Mouse (Mus musculus) spleen, adult 12 weeks (tissue): ENCODE measurements around the gene Cdkal1.

Experiments
- DNase-seq: peaks from one replicate; pipeline ENCODE4 v3.0.0; 2022; ENCODE audit warnings: low spot score

The Cdkal1 gene

DNA sequence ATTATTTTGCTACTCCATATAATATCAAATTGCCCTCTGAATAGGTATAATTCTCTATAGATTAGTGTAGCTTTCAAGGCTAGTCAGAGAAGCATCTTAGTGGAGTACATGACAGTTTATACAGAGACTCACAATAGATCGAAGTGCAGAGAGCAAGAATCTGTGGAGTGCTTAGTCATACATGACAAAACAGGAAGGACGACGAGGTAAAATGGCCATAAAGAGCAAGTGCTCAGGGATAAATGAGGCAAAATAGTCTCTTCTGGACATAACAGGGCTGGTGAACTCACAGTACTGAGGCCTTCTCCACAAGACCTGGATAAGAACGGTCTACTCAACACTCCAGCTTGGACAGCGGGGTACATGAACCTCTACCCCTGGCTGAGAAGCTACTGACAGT lies 155.6 kb downstream of the Cdkal1 start:
- no peak for DNase-seq

DNA sequence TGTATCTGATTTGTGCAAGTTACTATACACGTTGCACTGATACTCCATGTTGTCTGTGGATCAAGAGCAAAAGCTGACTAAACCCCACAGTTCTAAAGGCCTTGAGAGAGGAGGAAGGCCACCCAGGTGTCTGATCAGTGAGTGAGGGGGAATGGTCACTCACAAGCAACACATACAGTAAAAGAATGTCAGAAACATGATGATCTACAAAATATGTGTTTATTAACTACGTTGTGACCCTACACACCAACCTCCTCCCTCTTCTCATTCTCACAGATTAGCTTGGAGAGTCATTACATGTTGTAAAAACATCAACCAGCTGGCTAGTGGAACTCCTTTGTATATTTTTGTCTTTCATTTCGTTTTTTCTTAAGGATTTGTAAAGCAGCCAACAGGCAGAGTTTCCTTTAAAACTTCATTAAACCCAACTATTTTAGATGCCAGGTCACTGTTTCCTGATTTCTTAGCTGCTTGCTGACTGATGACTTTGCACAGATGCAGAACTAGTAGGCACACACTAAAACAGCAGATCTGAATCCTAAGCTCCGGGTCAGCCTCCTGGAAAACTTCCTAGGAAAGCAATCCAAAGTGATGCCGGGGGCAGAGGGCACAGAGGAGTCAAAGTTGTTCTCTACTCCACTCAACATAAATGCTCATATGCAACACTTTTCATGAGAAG lies 157.0 kb downstream of the Cdkal1 start:
- DNase-seq = no peak

DNA sequence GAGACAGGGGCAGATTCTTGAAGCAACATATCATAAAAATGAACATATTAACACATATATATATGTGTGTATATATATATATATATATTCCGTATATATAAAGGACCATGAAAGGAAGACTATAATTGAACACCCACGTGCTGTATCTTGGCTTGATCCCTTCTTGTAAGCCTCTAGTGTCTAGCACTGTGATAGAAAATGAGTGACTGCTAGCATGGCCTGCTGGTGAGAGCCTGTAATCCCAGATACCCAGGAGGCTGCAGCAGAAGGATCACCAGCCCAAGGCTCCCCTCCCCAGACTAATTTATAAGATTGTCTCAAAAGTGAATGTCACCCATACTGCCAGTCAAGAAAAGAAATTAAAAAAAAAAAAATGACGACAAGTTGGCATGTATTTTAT lies 158.2 kb downstream of the Cdkal1 start:
- no peak for DNase-seq

DNA sequence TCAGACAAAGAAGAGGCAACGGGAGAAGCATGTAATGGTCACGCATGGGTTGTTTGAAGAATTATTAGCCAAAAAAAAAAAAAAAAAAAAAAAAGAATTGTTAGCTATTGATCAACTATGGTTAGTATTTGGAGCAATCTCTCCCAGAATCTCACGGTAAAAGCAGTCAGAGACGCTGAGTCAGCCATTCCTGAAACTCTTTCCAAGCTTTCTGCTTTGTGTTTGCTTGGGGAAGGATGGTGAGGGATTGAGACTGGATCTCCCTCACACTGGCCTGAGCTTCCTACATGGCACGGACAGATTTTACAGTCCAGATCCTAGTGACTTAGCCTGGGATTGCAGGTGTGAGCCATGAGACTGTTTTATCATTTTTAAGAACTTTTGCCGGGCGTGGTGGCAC lies 164.7 kb downstream of the Cdkal1 start:
- no peak for DNase-seq

DNA sequence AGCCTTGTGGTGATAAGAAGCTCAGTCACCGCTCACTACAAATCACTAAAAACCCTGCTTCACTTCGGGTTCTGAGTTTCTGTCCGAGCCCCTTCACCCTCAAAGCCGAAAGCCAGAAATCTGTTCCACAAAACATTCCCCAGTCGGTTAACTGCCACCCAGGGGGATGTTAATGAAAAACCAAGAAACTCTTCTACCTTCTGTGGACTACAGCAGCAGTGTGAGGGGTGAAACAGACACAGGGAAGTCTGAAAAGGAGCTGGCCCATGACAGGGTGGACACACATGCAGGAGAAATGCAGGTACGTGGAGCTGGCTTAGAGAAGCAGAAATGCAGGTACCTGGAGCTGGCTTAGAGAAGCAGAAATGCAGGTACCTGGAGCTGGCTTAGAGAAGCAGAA lies 166.6 kb downstream of the Cdkal1 start:
- no peak for DNase-seq

DNA sequence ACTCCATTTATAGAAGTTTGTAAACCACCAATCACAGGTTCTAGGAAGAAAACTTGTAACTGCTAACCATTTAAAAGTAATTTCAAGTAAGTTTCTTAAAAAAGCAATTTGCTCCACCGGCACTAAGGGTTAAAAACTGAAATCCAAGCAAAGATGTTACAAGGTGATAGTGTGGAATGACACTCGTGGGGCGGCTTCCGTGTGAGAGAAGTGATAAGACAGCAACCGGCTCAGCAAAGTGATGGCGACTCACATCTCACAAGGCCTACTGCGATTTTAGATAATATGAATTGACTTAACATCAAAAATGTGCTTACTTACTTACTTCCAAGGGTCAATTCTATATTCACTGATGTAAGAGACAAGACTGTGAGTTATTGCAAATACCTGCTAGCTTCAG lies 167.6 kb downstream of the Cdkal1 start:
- no peak for DNase-seq

DNA sequence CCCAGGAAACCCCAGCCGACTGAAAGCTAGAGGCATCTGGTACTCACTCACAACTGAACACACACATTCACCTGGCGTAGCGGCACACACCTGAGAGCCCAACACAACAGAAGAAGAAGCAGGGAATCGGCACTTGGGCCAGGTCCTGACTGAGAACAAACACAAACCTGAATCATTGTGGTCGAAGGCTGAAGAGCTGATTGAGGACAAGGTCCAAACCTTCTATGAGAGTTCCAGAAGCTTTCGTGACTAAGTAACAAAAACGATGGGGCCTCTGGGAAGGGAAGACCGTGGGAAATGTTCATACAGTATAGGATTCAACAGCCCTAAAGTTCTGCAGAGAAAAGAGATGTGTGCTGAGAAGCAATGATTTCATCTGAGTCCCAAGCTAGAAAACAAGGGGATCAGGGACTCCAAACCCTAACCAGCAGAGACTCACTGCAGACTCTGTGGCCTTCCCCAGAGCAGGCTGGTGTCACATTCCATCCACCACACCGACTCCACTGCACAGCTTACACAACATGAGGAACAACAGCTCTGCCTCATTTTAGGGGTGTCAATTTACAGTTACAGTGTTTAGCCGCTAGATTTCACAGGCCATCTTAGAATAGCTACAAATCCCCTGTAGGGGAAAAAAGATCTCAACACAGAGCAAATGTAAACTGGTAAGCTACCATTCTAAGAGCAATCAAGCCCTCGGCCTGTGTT lies 175.8 kb downstream of the Cdkal1 start:
- no peak for DNase-seq

DNA sequence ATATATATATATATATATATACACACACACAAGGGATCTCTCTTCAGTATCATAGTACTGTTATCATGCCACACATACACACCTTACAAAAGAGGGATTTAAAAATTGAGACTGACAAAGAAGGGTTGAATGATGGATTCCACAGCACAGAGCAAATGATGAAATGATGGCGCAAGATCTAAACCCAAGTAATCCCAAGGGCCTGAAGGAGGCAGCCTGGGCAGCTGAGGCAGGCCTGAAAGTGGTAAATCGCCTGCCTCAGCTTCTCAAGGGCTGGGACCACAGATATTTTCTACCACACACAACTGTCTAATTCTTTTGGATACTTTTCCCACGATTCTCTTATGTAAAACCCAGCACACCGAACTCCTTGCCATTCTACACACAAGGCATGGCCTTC lies 177.9 kb downstream of the Cdkal1 start:
- DNase-seq = no peak

DNA sequence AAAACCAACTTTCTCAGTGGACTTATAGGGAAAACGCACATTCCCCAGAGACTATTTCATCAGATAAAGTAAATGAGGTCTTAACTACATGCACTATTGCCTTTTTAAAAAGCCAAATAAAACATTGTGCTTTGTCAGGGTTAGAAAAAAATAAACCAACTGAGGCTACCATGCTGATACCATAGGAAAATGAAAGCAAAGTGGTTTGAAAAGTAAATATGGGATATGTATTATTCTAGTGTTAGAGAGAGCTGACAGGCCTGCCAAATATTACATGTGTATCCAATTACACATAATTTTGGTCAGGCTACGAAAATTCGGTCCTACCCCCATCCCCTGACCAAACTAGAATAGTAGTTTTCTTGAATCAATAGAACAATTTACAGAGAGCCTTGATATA lies 184.8 kb downstream of the Cdkal1 start:
- DNase-seq = no peak

DNA sequence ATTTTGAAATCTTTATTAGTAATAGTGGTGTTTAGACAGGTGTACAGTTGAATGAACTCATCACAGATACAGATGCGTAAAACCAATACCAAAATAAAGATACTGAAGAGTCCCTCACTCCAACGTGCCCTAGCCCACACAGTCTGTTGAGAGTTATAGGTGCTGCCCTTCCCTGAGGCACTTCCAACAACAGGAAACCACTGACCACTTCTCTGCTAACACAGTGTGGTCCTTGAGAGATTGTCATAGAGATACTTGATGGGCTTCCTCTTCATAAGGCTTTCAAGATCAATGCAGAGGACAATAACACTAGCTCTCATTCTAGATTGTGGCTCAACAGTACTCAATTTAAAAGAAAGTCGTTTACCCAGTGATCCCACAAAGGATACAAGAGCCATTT lies 191.6 kb downstream of the Cdkal1 start:
- DNase-seq = no peak

DNA sequence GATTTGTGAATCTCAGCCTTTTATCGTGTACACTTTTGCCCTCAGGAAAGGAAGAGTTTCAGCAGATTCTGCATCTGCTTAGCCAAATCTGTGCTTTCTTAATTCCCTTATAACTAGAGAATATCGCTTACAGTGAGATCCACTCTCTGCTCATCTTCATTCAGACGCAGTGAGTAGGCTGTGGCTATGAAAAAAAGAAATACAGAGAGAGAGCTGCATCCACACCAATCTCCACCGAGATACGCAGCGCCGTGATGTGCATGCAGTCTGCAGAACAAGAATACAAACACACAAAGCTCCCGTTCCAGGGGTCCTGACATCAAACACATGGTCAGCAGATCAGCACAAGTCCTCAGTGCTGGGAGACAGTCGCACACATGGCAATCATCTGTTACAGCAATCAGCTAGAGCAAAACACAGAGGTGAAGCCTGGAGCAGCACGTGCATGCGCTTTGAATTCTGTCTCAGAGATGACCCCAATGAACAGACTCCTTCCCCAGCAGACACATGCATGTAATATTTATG lies 199.6 kb downstream of the Cdkal1 start:
- DNase-seq = no peak

DNA sequence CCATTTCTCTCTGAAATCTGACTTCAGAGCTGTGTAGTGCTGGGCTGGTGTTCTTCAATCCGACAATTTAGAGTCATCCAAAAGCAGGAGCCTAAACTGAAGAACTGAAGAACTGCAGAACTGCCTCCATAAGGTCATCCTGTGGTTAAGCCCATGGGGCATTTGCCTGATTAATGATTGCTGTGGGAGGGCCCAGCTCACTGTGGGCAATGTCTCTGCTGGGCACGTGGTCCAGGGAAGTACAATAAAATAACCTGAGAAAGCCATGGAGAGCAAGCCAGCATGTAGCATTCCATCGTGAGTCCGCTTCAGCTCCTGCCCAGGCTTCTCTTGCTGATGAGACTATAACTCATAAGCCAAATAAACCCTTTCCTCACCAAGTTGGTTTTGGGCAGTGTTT lies 202.1 kb downstream of the Cdkal1 start:
- DNase-seq = no peak

DNA sequence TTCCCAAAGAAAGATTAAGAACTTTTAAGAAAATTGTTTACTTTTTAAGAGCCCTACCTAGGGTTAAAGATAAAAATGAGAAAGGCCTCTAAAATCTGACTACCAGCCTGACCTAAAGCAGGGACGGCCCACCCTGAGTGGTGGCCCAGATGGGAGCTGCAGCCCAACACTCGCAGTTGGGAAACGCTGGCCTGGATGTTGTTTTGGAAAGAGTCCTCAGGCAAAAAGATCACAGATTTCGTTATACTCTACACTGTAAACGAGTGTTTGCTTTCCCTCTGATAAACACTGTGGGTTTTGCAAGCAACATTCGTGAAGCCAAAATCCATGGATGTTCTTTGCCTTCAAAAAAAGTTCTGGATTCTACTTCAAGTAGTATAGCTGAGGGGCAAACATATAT lies 202.7 kb downstream of the Cdkal1 start:
- no peak for DNase-seq

DNA sequence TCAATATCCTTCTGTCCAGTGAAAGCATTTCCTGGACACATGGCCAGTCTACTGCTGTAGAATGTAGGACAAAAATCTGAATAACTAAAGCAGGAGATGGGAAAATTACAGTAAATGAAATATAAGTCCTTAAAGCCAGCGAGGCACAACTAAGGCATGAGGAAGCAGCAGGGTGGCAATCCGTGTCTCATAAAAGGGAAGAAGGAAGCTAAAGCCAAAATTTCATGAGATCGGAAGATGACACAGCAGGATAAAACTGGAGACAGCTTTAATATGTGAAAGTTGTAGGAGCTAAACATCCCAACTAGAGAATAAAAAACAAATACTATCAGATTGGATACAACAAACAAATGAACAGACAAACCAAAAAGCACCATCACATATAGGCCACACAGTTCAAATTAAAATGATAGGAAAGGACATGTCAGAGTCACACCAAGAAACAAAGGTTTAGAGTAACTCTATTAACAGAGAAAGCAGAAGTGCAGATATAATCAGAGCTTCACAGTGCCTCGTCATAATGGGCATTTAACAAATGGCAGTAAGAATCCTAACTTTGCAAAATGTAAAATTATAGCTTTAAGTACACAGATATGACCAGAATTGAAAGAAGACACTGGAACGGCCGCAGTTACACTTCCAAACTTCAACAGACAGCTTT lies 204.8 kb downstream of the Cdkal1 start:
- DNase-seq = no peak

DNA sequence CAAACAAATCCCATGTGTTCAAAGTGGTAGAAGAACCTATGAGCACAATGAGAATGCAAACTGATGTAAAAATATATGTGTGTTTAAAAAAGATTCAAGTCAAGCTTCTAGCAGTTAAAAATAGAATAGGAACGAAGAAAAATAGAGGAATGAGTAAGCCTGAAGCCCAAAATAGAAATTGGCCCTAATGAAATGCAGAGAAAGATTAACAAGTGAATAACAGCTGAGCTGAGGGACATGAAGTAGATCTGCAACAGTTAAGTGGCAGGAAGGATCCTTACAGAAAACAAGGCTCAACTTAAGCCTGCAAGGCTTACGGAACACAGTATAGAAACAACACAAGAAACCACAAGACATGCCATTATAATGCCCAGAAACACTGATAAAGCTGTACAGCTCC lies 205.9 kb downstream of the Cdkal1 start:
- no peak for DNase-seq

DNA sequence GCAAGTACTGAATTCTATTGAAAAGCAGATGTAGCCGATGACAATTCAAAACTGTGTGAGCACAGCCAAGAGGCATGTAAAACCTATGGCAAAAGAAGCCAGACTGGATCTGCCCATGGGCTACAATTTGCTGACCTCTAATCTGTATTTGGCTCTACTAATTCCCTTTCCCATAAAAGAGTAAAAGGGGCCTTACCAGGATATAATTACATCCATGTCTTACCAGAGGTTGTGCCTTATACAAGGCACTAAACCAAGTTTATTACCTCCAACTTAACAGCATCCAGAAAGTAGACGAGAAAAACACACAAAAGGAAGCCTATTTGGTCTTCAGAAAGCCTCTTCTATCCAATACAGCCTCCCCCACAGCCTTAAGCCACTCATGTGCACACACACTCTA lies 213.2 kb downstream of the Cdkal1 start:
- DNase-seq = no peak

DNA sequence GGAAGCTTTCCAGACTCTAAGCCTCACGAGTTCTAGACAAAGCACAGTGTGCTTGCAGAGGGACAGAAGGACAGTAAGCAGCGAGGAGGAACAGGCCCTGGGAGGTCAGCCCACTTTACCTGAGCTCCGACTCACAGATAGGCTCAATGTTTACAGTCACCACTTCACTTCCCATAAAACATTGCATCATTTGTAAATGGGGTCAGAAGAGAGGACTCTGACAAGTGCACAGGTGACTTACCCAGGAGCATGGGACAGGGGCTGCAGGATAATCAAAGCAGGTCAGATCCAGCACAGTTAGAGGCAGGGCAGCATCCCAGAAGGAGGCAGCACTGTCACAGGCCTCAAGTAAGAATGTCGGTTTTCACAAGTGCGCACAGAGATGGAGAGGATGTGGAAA lies 214.3 kb downstream of the Cdkal1 start:
- DNase-seq = no peak

DNA sequence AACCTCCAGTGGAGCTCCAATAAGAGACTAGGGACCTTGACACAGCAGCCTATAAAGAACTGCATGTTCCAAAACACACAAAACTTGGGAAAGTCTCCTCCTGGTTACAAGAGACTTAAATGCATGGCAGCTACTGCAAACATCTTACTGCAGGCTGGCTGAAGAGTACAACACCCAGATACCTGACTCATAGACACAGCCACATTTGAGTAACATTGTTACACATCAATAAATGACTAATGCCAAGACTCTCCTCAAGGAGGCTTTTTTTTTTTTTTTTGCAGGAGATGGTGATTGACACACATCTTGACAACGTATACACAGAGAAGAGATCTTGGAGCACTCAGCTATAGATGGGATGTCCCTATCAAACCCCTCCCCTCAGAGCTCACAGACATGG lies 215.3 kb downstream of the Cdkal1 start:
- DNase-seq = no peak

DNA sequence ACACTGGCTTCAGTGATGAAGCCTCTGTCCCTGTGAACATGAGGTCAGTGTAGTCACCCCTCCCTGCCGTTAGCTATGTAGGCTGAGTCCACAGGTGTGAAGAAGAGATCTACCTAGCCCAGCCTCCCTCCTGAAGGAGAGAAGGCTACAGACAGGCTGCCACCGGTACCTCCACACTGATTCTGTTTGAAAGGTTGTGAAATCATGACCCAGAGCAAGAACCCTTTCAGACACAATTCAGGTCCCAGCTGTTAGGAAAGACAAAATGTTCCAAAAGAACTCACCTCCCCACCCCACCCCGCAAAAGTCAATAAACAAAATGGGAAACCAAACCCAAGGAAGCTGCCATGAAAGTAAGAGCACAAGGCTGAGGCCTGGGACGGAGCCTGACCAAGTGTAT lies 217.2 kb downstream of the Cdkal1 start:
- DNase-seq = no peak

DNA sequence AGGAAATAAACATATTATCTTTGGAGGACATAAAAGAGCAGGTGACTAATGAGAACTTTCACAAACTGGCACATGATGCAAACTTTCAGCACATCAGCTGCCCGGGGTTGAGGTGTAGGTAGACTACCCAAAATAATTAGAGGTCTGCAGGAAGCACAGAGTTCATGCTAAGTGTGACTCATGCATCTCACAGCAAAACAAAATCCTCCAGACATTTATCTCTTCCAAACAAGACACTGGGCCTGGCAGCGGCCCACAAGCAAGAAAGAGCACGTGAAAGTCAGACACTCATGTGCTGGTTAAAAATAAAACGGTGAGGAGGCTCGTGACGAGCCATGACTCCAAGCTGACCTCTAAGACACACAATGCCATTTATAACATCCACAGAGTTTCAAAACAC lies 217.7 kb downstream of the Cdkal1 start:
- DNase-seq = no peak

DNA sequence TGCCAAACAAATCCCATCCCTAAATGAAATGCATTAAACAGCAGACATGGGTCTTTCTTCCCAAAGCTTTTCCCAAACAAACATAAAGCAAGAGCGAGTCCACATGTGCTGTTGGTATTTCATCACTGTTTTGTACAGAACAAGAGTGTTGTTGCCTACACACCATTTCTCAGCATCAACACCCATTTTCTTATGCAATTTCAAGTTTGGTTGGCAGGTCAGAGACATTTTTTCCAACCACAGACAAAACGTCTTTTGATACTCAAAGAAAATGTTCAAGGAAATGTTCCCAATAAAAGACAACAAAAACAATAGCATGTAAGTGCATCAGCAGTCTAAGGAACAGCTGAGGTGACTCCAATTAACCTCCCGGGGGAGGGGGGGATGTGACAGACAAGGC lies 219.9 kb downstream of the Cdkal1 start:
- DNase-seq = no peak

DNA sequence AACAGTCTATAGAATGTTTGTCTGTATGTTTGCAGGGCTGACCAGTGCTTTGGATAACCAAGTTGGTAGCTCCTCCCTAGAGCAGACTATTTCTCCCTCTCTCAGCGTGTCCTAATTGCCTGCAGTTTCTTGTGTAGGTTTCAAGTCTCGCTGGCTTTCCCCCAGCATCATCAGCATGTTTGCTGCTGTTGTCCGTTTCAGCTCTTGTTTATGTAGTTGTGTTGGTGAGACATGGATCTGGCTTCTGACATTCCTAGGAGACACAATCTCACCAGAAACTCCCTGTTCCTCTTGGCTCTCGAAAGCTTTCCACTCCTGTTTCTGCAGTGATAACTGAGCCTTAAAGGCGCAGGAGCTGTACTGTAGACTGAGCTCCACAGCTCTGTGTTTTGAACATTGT lies 224.1 kb downstream of the Cdkal1 start:
- DNase-seq = no peak

DNA sequence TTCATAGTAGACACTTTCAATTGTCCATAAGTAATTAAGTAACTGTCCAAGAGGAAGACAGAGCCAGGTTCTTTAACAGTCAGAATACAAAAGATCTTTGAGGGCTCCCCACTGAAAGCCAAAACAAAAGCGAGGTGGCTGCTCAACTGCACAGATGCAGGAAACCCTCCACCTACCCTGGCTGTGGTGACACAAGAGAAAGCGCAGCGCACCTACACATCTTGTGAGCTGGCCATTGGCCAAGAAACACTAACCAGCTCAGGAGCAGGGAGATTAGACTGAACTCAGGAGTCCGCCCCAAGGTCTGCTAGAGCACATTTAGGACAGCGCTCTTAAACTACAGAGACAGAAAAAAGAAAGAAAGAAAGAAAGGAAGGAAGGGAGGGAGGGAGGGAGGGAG lies 226.9 kb downstream of the Cdkal1 start:
- DNase-seq = no peak
